Mouse (Mus musculus) limb, embryonic 15.5 days (tissue): ENCODE data around the gene Nptxr. TPM values are rescaled to one million over a fixed set of nuclear protein-coding genes. Genes with fewer than 3 reads are reported as not detected.

Experiments used
- ATAC-seq: fragments of 200-750 bp; cut with Nextera tagmentation; 2 replicates; pipeline ENCODE4 v1.8.0; 2017; ENCODE audit warnings: low read depth, moderate TSS enrichment; ENCODE audit not compliant: insufficient number of reproducible peaks, low FRiP score, low TSS enrichment
- H3K27ac ChIP-seq: fragments of 300-500 bp; sonication (generic); 2 replicates; pipeline ENCODE4 v1.5.1; 2015; ENCODE audit warnings: moderate library complexity, mild to moderate bottlenecking, inconsistent platforms
- H3K27me3 ChIP-seq: fragments of 300-500 bp; sonication (generic); 2 replicates; pipeline ENCODE4 v1.6.1; 2015; ENCODE audit warnings: inconsistent platforms
- H3K36me3 ChIP-seq: fragments of 300-500 bp; sonication (generic); 2 replicates; pipeline ENCODE4 v1.6.1; 2015; ENCODE audit warnings: inconsistent platforms
- H3K4me1 ChIP-seq: fragments of 300-500 bp; sonication (generic); 2 replicates; pipeline ENCODE4 v1.6.1; 2015; ENCODE audit warnings: inconsistent platforms
- H3K4me2 ChIP-seq: fragments of 300-500 bp; sonication (generic); 2 replicates; pipeline ENCODE4 v1.6.1; 2015; ENCODE audit warnings: mild to moderate bottlenecking, inconsistent platforms
- H3K4me3 ChIP-seq: fragments of 300-500 bp; sonication (generic); 2 replicates; pipeline ENCODE4 v1.5.1; 2015; ENCODE audit warnings: mild to moderate bottlenecking, inconsistent platforms
- H3K9ac ChIP-seq: fragments of 300-500 bp; sonication (generic); 2 replicates; pipeline ENCODE4 v1.6.1; 2015; ENCODE audit warnings: inconsistent platforms
- H3K9me3 ChIP-seq: fragments of 300-500 bp; sonication (generic); 2 replicates; pipeline ENCODE4 v1.6.1; 2016; ENCODE audit warnings: inconsistent platforms
- WGBS: fragments of 180-500 bp; shearing (Covaris S2); methylation state at CpG from one replicate; pipeline ENCODE4 v1.1.7; 2015; 5-methylcytosine and 5-hydroxymethylcytosine counted together
- polyA plus RNA-seq: library from polyadenylated mRNA; unstranded; fragments of >200 nt; fragmentation: Nextera tagmentation; extraction: Ambion mirVana; gene quantifications from 2 replicates; pipeline ENCODE4 v1.2.1, GENCODE M21; 2015

The Nptxr gene
- polyA plus RNA-seq, 1 experiment from 2014 or later, result 6.5 TPM

GRCm38 (mm10) chr15:79798591-79798990 lies 6.0 kb downstream of the Nptxr start:
- Histone ChIP-seq H3K4me2 (no peak overlapping the region), H3K36me3 (no peaks in the 10 kb centered on the region), H3K9me3 (no peaks in the 10 kb centered on the region), H3K27me3 (peaks cover 42% of the 10 kb centered on the region), H3K9ac (no peak overlapping the region), H3K4me3 (no peak overlapping the region), H3K4me1 (peaks cover 7% of the 10 kb centered on the region), H3K27ac (no peak overlapping the region)
- 88% methylated on average over 10 of the region's 10 CpGs for WGBS
- no peak for ATAC-seq

- no peak overlapping the region for H3K9ac ChIP-seq
- H3K27ac ChIP-seq, result no peak overlapping the region
- WGBS, result 75% methylated on average over 8 of the region's 8 CpGs
- H3K27me3 ChIP-seq, result peaks cover 36% of the 10 kb centered on the region
- ATAC-seq, result no peak
- H3K4me2 ChIP-seq, result no peak overlapping the region
- no peaks in the 10 kb centered on the region for H3K4me1 ChIP-seq
- no peaks in the 10 kb centered on the region for H3K36me3 ChIP-seq
- no peak overlapping the region for H3K4me3 ChIP-seq
- H3K9me3 ChIP-seq, result no peaks in the 10 kb centered on the region
These were observed 6.9 kb downstream of the Nptxr start for GRCm38 (mm10) chr15:79797680-79798079.

GRCm38 (mm10) chr15:79797096-79797495 lies 7.5 kb downstream of the Nptxr start:
- no peak overlapping the region for H3K4me2 ChIP-seq
- H3K27ac ChIP-seq, result no peak overlapping the region
- no peaks in the 10 kb centered on the region for H3K36me3 ChIP-seq
- H3K9me3 ChIP-seq, result no peaks in the 10 kb centered on the region
- ATAC-seq, result no peak
- 83% methylated on average over 7 of the region's 7 CpGs for WGBS
- H3K4me1 ChIP-seq, result no peaks in the 10 kb centered on the region
- no peak overlapping the region for H3K9ac ChIP-seq
- H3K27me3 ChIP-seq, result peaks cover 31% of the 10 kb centered on the region
- no peak overlapping the region for H3K4me3 ChIP-seq

DNA sequence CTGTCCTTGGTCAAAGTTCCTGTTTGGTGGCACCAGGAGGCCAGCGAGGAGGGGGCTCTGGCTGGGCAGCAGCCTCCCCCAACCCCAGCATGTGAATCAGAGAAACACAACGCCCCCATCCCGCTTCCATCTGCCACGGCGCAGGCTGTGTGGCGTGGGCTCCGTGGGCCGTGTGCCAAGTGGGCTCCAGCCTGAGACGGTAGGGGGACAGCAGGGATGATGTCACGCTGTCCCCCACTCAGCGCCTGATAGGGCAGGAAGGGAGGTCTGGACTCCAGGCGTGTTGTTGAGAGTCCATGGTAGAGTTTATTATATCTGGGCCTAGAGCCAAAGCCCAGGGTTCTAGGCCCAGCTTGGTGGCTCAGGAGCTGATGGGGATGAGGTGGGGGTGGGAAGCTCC lies 8.3 kb downstream of the Nptxr start:
- H3K4me3 ChIP-seq, result no peak overlapping the region
- H3K9ac ChIP-seq, result no peak overlapping the region
- H3K27me3 ChIP-seq, result peaks cover 23% of the 10 kb centered on the region
- ATAC-seq, result no peak
- H3K4me1 ChIP-seq, result no peaks in the 10 kb centered on the region
- H3K27ac ChIP-seq, result no peak overlapping the region
- H3K36me3 ChIP-seq, result no peaks in the 10 kb centered on the region
- WGBS, result 85% methylated on average over 12 of the region's 12 CpGs
- no peaks in the 10 kb centered on the region for H3K9me3 ChIP-seq
- no peak overlapping the region for H3K4me2 ChIP-seq

- Histone ChIP-seq H3K4me1 (no peaks in the 10 kb centered on the region), H3K36me3 (no peaks in the 10 kb centered on the region), H3K9me3 (no peaks in the 10 kb centered on the region), H3K4me2 (no peak overlapping the region), H3K27me3 (peaks cover 27% of the 10 kb centered on the region; the same call in 1 of the 2 replicates), H3K9ac (no peak overlapping the region), H3K4me3 (no peak overlapping the region), H3K27ac (no peak overlapping the region)
- 22% methylated on average over 20 of the region's 20 CpGs for WGBS
- ATAC-seq, result no peak
These were observed 10.4 kb downstream of the Nptxr start for GRCm38 (mm10) chr15:79794173-79794572.

DNA sequence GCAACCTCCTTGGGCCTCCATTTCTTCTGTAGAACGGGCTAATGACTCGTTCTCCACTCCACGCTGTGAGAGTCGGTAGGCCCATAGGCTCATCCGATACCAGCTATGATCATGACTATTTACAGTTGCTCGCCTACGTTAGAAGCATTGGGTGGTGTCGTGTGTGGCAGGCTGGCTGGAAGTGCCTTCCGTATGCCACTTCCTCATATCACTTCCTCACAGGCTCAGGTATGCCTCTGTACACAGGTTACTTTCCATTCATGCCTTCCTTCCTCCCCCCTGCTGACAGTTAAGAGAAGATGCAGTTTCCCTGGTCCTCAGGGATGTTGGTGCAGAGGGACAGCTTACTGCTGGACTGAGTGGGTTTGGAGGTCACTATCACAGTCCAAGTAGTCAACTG lies 11.5 kb downstream of the Nptxr start:
- ATAC-seq, result no peak
- no peaks in the 10 kb centered on the region for H3K9me3 ChIP-seq
- no peak overlapping the region for H3K4me3 ChIP-seq
- H3K36me3 ChIP-seq, result no peaks in the 10 kb centered on the region
- H3K27ac ChIP-seq, result no peak overlapping the region
- peaks cover 24% of the 10 kb centered on the region; the same call in 1 of the 2 replicates for H3K27me3 ChIP-seq
- 93% methylated on average over 9 of the region's 9 CpGs for WGBS
- no peaks in the 10 kb centered on the region for H3K4me1 ChIP-seq
- no peak overlapping the region for H3K4me2 ChIP-seq
- H3K9ac ChIP-seq, result no peak overlapping the region

DNA sequence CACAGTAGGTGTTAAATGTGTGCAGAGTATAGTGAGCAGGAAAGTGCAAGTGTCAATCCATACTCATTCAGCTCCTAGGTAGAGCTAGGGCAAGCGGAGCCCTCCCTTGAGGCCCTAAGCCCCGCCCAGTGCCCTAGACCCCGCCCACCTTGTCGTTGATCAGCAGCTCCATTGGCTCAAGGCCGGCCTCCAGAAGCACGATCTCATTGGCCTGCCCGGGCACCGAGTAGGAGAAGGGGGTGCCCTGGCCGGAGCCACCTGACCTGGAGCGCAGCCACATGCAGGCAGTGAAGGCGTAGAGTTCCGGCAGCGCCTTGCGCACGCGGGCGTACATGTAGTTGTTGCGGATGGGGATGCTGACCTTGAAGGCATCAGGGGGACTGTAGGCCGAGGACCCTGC lies 12.1 kb downstream of the Nptxr start:
- Histone ChIP-seq H3K27me3 (peaks cover 27% of the 10 kb centered on the region; the same call in 1 of the 2 replicates), H3K9ac (no peak overlapping the region), H3K9me3 (no peaks in the 10 kb centered on the region), H3K4me2 (no peak overlapping the region), H3K27ac (no peak overlapping the region), H3K36me3 (no peaks in the 10 kb centered on the region), H3K4me1 (no peaks in the 10 kb centered on the region), H3K4me3 (no peak overlapping the region)
- WGBS, result 18% methylated on average over 19 of the region's 19 CpGs
- no peak for ATAC-seq

- no peak overlapping the region for H3K27ac ChIP-seq
- H3K27me3 ChIP-seq, result peaks cover 27% of the 10 kb centered on the region; the same call in 1 of the 2 replicates
These were observed 13.1 kb downstream of the Nptxr start for GRCm38 (mm10) chr15:79791502-79791901.

DNA sequence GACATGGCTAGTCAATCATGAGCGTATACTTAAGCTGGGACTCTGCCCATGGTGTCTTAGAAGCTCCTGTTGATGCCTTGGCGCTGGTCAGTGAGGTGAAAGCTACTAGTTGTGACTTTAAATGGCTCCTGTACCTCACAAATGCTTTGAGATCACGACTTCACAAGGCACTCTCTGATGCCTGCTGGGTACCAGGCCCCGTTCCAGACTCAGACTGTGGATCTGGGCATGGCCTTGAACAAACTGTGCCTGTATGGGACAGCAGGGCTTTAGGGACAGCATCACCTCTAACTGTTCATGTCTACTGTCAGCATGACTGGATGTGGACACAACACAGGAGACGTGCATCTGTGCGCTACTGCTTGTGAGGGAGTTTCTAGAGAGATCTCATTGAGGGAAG lies 13.7 kb downstream of the Nptxr start:
- Histone ChIP-seq H3K4me3 (no peak overlapping the region), H3K27me3 (peaks cover 27% of the 10 kb centered on the region; the same call in 1 of the 2 replicates), H3K4me1 (no peaks in the 10 kb centered on the region), H3K9ac (no peak overlapping the region), H3K9me3 (no peaks in the 10 kb centered on the region), H3K27ac (no peak overlapping the region), H3K4me2 (no peak overlapping the region), H3K36me3 (no peaks in the 10 kb centered on the region)
- 84% methylated on average over 6 of the region's 6 CpGs for WGBS
- no peak for ATAC-seq

More at GRCm38 (mm10) chr15:79791502-79791901, 13.1 kb downstream of the Nptxr start:
- no peak for ATAC-seq
- no peaks in the 10 kb centered on the region for H3K36me3 ChIP-seq
- H3K4me1 ChIP-seq, result no peaks in the 10 kb centered on the region
- H3K4me2 ChIP-seq, result no peak overlapping the region
- 2% methylated on average over 12 of the region's 12 CpGs for WGBS
- no peaks in the 10 kb centered on the region for H3K9me3 ChIP-seq
- H3K9ac ChIP-seq, result no peak overlapping the region
- no peak overlapping the region for H3K4me3 ChIP-seq

- 46% methylated on average over 8 of the region's 8 CpGs for WGBS
- H3K4me2 ChIP-seq, result no peak overlapping the region
- no peak for ATAC-seq
- H3K9me3 ChIP-seq, result no peaks in the 10 kb centered on the region
- peaks cover 27% of the 10 kb centered on the region; the same call in 1 of the 2 replicates for H3K27me3 ChIP-seq
- H3K36me3 ChIP-seq, result no peaks in the 10 kb centered on the region
- H3K9ac ChIP-seq, result no peak overlapping the region
- no peak overlapping the region for H3K4me3 ChIP-seq
- H3K27ac ChIP-seq, result no peak overlapping the region
- no peaks in the 10 kb centered on the region for H3K4me1 ChIP-seq
These were observed 14.5 kb downstream of the Nptxr start for GRCm38 (mm10) chr15:79790111-79790510.

DNA sequence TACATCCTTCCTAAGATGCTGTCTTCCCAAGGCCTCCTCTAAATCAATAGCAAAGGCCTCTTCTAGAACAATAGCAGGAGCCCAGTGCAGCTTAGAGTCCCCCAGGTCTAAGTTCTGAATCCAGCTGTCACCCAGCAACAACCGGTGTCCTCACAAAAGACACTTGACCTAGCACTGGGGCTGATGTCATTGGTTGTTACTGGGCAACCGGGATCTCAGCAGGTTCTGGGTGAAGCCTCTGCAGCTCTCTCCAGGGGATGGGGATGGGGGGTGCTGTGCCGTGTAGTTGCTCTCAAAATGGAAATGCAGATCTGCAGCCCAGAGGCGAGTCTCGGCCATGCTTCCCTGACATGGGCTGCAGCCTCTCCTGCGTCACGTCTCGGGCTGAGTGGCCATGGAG lies 16.8 kb downstream of the Nptxr start:
- Histone ChIP-seq H3K27me3 (peaks cover 18% of the 10 kb centered on the region; the same call in 1 of the 2 replicates), H3K27ac (no peak overlapping the region), H3K9me3 (no peaks in the 10 kb centered on the region), H3K36me3 (no peaks in the 10 kb centered on the region), H3K4me2 (no peak overlapping the region), H3K4me3 (no peak overlapping the region), H3K4me1 (no peaks in the 10 kb centered on the region), H3K9ac (no peak overlapping the region)
- 62% methylated on average over 8 of the region's 8 CpGs for WGBS
- ATAC-seq, result no peak

- peaks cover 11% of the 10 kb centered on the region; the same call in 1 of the 2 replicates for H3K27me3 ChIP-seq
- no peaks in the 10 kb centered on the region for H3K9me3 ChIP-seq
- no peaks in the 10 kb centered on the region for H3K36me3 ChIP-seq
- 57% methylated on average over 1 of the region's 1 CpGs for whole genome bisulfite sequencing
- ATAC-seq, result no peak
- no peak overlapping the region for H3K4me3 ChIP-seq
- no peak overlapping the region for H3K27ac ChIP-seq
- no peak overlapping the region for H3K4me2 ChIP-seq
- no peaks in the 10 kb centered on the region for H3K4me1 ChIP-seq
- no peak overlapping the region for H3K9ac ChIP-seq
These were observed 19.5 kb downstream of the Nptxr start for GRCm38 (mm10) chr15:79785056-79785455.

DNA sequence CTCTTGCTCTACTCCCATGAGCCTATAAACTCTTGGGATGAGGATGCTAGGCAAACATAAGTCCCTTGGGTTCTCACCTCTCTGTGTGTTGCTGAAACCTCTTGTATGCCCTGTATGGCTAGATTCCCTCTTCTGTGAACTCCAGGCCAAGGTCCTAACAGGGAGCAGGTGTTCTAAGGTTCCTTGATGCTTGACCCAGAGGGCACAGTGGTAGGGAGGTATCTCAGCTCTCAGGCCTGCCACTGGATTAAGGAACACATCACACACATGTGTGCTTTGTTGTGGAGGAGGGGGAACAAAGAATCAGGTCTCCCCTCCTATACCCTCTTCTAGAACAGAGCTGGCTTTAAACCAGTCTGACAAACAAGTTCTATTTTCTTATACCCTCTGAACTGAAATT lies 26.8 kb downstream of the Nptxr start, which contains the start of gene Dnal4:
Dnal4 (minus strand) TSS at position 101 of the 400 bp plus-strand sequence.
- Histone ChIP-seq H3K27ac (no peak within 1 kb of the TSS), H3K9me3 (no peaks in the 10 kb centered on the region), H3K9ac (no peak within 1 kb of the TSS), H3K4me3 (no peak within 1 kb of the TSS), H3K4me1 (peaks cover 18% of the 10 kb centered on the region), H3K36me3 (no peaks in the 10 kb centered on the region), H3K4me2 (no peak within 1 kb of the TSS), H3K27me3 (no peaks in the 10 kb centered on the region)
- ATAC-seq, result no peak
